Mouse (Mus musculus): Measurements from ENCODE around the gene Wdtc1.

Wdtc1 gene

DNA sequence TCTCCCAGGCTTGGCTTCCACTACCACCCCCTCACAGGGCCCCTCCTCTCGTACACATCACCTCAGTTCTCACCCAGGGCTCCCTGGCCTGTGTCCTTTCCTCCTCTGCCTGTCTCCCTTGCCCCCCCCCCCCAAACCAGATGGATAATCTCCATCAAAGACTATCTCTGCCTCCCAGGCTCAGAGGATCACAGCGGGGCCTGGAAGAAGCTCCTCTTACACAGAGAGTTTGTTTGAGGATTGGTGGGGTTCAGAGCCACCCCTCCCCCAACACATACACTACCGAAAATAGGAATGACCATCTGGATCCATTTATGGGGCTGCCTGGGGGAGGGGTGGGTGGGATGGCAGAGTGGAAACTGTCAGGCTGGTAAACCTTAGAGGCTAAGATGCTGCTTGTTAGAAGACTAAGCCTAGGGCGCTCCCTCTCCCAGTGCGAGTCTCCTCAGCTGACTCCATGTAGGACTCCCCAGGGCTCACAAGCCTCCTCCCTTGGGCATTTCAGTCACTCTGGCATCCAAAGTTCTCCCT lies 71.3 kb downstream of the Wdtc1 start:
- peak in 1 of 2 experiments; percentile 51 for DNase-seq (ENCODE audit: low spot score in 2 of 2)

DNA sequence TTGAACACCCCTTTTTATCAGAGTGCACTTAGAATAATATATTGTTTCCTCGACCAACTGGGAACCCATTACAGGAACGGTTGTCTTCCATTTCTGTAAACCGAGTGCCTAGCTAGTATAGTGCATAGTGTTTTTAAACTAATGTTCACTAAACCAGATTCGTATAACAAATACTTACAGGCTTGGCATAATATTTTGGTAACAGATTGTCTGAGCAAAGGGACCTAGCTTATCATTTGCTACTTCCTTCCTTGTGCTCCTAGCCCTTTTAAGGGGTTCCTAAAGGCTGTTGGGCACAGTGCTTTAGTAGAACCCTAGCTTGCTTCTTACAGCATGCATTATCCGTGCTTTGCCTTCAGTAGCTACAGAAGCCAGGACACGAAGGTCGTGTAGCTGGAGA lies 71.8 kb downstream of the Wdtc1 start:
- no peak for DNase-seq (ENCODE audit: low spot score in 2 of 2)

DNA sequence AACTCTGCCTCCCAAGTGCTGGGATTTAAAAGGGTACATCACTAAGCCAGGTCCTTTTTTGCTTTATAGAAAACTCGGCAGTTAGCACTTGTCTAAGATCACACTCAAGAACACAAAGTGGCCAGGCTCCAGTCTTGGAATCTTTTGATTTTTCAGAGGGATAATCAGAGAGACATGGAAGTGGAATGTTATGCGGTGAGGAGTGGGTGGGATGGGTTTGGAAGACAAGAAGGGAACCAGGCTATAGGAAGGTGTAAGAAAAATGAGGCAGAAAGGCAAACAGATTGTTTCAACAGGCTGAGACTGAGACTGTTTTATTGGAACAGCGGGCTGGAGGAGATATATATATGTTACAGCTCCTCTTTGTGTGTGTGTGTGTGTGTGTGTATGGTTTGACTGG lies 74.8 kb downstream of the Wdtc1 start:
- DNase-seq (ENCODE audit: low spot score in 2 of 2), result no peak

DNA sequence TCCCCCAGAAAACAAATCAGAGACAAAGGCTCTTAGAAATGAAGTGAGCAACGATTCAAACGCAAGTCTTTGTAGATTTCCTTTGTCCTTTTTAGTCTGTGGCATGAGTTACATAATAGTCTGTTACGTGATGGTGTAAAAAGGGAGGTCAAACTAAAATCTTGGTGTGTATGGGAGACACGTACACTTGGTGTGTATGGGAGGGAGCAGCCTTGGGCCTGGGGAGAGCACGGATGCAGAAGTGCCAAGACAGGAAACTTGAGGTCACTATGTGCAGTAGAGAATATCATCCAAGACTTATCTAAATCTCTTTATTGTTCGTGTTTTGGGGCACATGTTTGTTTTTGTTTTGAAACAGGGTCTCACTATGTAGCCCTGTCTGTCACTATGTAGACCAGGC lies 75.2 kb downstream of the Wdtc1 start:
- DNase-seq (ENCODE audit: low spot score in 2 of 2), result no peak

DNA sequence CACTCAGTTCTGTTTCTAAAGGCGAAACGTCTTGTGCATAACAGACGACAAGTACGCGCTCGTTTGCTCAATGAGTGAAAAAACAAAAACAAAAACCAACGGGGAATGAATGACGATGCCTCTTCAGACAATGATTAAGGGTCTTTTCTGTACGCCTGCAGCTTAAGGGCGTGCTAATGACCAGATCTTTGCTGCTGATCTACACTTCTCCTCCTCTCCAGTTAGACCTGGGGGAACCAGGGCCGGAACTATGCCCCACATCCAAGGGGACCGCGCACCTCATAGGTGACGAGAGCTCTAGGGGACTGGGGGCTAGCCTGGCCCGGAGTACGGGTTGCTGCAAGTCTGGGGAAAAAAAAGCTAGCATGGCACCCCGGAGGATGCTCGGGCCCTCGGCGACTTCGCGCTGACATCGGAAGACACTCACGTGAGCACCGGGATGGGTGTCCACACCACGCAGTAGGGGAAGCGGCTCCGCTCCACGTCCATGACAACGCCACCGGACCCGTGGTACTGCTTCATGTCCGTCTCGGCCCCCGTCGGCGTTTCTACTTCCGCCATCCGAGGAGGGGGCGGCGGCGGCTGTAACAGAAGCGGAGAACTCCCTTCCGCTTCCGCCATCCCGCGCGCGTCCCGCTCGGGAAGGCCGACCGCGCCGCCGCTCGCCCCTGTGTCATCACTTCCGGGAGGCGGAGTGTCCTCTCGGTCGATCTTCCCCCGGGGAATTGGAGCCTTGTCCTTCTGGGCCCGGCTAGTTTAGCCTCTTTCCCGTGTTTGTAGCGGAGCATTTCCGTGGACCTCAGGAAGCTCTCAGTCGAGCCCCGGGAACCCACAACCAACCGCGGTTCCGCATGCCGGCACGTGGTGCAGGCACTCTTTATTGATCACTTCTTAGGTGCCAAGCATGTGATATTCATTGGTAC lies 75.9 kb downstream of the Wdtc1 start, which contains the start of gene Tmem222:
Tmem222 (minus strand) TSS at position 689 of the 923 bp plus-strand sequence.
- peak; percentile 91 to 94 for DNase-seq (ENCODE audit: low spot score in 2 of 2)

DNA sequence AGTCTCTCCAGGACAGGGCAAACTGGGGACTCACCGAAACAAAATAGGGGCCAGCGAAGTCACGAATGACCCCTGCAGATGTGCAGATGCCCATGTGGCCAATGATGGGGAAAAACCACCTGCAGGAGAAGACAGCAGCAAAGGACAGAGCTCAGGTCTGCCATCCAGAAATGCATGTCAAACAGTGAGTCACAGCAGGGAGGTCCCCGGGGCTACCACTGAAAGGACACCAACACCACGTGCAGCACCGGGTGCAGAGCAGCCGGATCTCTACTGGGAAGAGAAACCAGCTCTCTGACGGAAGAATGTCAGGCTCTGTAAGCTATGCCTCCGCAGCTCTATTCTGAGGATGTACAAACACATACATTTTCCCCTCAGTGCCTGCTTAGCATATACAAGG lies 82.4 kb downstream of the Wdtc1 start:
- DNase-seq (ENCODE audit: low spot score in 2 of 2), result no peak

DNA sequence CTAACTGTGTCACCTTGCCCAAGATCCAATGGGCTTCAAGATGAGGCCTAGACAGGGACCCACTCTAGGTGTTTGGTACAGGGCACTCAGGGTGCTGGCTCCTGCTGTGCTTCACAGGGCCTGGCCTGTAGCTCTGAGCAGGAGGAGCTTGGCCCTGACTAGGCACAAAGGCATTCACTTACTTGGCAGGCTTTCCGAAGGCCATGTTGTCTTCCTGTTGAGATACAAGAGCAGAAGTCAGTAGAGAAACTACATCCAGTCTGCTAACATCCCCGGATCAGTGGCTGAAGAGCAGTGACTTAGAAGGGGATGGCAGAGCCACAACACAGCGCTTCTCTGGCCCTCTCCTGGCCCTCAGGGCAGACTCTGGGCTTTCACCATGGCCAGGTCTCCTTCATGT lies 83.7 kb downstream of the Wdtc1 start:
- no peak for DNase-seq (ENCODE audit: low spot score in 2 of 2)

DNA sequence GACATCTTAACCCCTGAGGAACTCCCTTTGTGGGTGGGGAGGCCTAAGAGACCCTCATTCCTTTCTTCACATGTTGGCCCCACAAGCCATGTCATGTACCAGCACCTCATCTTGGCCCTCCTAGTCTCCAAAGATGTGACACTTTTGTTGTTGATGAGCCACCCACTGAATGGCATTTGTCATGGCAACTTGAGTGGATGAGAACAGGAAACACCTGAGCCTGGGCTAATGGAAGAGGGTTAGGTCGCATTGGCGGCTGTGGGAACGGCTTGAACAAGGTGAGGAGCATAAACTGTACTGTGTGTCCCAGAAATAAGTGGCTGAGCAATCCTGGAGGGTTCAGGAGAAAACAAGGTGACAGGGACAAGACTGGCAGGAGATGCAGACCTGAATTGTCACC lies 84.3 kb downstream of the Wdtc1 start:
- no peak for DNase-seq (ENCODE audit: low spot score in 2 of 2)

DNA sequence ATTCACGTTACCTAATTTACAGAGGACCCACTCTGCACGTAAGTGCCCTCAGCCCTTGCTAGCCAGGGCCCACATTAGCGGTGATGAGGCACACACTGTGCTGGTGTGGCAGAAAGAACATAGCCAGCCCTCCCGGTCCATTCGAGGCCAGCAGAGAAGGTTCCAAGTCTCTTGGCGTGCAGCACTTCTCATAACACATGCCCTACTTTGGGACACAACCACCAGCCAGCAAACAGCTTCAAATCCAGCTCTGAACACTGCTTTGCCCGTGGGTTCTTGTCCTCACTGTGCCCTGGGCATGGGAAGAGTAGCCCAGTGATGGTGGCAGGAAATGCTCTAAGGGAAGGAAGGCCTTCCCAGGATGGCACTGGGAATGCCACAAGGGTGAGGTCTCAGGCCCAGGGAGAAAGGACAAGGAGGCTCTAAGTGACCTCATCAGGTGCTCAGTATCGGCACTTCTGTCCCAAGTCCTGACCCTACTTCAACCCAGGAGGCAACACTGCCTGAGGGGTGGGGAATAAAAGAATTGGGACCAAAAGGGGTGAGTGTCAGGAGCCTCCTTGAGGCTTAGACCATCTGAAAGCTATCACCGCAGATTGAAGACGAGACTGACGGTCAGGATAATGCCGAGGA lies 86.9 kb downstream of the Wdtc1 start:
- no peak for DNase-seq (ENCODE audit: low spot score in 2 of 2)

DNA sequence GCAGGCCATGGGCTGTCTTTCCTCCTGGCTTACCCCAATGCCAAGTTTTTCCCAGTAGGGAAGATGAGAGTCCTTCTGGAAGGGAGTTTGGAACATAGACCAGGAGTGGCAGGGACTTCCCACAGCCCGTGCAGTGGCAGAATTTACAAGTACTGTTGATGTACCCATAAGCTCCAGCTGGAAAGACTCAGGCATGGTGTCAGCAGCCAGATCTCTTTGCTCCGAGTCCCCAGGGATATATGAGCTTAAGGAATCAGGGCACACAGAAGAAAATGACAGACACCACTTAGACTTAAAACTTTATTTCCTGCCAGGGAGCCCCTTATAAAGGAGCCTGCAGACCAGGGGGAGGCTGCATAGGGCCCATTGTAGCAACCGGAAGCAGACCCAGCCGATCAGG lies 87.5 kb downstream of the Wdtc1 start:
- no peak for DNase-seq (ENCODE audit: low spot score in 2 of 2)

DNA sequence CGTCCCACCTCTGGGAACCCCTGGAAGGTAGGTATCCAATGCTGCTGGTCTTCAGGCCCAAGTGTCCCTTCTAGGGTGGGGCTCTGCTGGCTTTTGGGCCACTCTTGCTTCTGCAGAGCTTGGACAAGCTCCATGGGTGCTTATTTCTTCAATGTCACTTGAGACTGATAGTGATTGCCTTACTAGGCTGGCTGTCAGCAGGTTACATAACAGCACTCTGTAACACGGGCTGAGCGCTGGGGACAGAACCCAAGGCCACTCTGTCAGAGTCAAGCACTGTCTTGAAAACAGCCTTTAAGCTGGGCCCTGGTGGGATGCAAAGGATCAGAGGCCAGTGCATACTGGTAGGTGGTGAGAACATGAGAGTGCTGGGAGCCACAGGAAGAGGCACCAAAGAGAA lies 88.0 kb downstream of the Wdtc1 start:
- DNase-seq (ENCODE audit: low spot score in 2 of 2), result no peak

DNA sequence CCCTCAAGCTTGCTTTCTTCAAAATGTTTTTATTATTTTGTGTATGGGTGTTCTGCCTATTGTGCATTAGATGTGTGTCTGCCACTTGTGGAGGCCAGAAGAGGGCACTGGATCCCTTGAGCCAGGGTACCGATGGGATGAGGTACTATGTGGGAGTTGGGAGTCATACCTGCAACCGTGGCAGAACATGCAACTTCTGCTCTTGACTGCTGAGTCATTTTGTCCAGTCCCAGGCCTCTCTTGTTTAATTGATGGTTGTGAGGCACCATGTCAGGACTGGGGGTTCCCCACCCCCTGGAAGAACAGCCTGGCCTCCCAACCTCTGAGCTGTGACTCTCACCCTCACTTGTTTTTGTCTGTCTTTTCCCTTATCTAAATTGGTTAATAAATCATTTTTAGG lies 88.7 kb downstream of the Wdtc1 start:
- DNase-seq (ENCODE audit: low spot score in 2 of 2), result no peak

DNA sequence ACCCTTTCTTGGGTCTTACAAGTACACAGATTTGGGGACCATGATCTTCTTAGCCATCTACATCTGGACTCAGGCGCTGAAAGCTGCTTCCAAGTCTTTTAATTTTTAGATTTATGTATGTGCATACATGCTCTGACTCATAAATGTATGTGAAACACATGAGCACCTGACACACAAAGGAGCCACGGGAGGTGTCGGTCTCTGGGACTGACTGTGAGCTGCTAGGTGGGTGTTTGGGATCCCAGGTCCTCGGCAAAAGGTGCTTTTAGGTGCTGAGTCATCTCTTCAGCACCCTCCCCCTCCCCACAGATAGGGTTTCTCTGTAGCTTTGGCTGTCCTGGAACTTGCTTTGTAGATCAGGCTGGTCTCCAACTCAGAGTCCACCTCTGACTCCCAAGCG lies 89.5 kb downstream of the Wdtc1 start:
- no peak for DNase-seq (ENCODE audit: low spot score in 2 of 2)

DNA sequence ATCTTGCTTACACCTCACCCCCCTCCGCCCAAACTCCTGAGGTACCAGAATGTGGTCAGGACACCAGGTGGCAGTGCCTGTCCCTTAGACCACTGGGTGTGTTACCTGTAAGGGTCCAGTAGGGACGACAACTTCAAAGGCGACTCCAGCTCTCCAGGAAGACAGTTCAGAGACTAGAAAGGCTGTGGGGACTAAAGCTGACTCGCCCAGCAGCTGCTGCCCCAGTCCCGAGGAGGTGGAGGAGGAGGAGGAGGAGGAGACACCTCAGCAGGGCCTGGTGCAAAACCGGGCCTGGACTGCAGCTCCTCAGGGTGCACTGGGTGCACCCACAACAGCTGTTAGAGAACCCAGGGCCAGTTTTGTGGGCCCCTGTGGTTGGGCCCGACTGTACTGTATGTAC lies 90.4 kb downstream of the Wdtc1 start, which contains the start of gene Sytl1:
Sytl1 (minus strand) TSS at position 232 of the 400 bp plus-strand sequence.
- no peak for DNase-seq (ENCODE audit: low spot score in 2 of 2)

DNA sequence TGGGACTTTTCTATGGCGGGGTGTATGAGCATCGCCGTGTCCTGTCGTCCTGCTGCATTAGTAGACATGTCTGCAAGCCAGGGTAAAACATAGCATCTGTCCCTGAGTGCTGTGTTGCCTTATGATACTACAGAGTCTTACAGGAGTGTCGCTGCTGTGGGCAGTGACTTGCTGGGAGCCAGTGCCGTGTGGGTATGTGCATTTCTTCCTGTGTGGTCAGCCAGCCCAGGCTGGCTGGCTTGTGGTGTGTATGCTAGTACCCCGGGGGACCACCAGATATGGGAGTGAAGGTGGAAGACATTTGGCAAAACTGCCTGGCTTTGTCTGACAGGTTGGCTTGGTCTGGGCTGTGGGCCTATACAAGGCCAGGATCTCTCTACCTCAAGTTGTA lies 90.9 kb downstream of the Wdtc1 start:
- no peak for DNase-seq (ENCODE audit: low spot score in 2 of 2)

DNA sequence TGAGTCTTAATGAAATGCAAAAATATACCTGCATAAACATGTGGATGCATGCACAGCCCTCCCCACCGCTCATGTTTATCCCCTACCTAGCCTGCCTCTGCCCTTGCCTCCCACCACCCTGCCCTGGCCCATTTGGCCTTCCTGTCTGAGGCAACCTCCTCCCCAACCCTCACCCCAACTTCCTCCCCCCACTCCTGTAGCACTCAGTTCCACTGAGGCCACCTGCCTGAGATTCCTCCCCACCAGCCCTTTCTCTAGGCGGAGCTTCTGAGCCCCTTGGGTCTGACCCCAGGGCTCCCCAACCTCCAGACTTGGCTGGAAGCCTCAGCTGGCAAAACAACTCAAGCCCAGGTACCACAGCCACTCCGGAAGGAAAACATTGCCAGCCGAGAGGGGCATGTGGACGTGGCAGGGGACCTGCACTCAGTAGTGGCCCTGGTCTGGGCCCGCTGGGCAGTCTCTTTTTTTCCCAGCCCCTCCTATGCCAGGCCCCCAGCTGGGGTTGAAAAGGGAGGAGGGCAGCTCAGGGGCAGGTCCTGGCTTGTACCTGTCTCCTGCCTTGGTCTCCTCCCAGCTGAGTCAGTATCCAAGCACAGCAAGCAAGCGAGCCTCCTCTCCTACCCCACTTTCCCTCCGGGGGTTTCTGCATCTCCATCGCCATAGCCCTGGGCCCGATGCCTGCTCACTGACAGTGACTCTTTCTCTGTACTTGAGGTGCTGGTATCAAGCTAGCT lies 91.5 kb downstream of the Wdtc1 start:
- no peak for DNase-seq (ENCODE audit: low spot score in 2 of 2)

DNA sequence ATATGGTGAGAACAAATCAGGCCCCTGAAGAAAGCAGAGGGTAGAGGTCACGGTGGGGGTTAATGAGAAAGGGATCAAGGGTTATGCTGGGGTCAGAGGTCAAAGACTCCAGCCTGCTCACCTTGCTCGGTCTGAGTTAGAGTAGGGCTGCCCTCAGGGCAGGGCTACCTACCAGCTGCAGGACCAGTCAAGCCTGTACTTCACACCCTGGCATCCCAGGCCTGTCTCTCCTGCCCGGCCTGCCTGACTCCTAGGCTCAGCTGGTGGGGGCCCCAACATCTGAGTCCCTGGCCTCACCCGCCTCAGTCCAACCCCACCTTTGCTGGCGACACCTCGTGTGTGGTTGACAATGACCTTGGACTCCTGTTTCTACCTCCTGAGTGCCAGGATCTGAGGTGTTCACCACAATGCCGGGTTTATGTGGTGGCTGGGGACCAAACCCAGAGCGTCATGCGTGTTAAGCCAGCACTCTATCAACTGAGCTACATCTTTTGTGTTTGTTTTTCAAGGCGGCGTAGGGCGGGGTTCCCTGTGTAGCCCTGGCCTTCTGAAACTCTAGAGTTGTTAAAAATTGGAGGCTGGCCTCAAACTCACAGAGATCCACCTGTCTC lies 95.4 kb downstream of the Wdtc1 start:
- DNase-seq (ENCODE audit: low spot score in 2 of 2), result no peak

DNA sequence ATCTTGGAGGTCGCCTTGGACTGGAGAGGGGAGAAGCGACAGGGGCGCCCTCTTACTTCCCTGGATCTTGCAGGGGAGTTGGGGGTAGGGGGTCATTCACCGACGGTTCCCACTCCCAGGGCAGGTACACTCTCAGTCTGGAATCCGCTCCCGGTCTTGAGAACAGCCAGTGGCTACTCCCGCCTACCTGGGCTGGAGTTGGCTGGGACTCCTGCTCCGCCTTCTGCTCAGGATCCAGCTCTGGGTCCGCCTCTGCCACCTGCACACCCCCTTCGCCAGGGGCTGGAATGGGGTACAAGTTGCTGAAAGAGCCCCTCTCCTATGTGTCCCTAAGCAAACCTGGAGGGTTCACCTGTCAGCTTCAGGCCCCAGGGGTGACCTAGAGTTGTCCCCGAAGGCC lies 96.1 kb downstream of the Wdtc1 start:
- DNase-seq (ENCODE audit: low spot score in 2 of 2), result no peak

DNA sequence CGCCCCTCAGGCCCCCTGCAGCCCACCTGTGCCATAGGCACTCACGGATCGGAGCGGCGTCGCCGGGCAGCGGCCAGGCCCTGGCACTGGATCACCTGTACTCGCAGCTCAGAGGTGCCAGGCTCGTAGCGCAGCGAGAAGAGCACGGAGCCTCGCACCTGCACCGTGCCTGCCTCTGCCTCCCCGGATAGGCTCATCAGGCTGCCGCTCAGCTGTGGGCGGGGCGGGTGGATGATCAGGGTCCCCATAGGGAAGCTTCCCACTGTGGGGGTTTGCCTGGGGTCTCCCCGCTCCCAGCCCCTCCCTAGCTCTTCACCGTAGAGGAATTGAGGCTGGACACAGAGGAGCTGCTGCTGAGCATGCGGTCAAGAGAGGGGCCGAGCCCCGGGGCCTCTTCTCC lies 96.5 kb downstream of the Wdtc1 start:
- DNase-seq (ENCODE audit: low spot score in 2 of 2), result no peak

DNA sequence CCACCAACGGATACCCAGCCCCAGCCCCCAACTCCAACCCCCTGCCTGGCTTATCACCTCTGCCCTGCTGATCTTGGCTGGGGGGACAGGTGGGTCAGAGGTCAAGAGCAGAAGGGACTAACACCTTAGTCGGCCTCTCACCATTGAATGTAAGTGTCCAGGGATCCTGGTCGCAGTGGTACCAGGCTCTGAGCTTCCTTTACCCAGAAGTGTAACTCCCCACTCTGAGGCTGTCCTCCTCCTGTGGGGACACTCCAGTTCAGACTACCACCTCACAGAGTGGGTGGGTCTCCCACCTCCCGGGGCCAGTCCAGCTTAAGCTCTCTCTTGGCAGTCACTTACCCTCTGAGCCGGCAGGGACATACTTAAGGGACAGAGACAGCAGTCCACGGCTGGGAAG lies 97.9 kb downstream of the Wdtc1 start:
- DNase-seq (ENCODE audit: low spot score in 2 of 2), result no peak

DNA sequence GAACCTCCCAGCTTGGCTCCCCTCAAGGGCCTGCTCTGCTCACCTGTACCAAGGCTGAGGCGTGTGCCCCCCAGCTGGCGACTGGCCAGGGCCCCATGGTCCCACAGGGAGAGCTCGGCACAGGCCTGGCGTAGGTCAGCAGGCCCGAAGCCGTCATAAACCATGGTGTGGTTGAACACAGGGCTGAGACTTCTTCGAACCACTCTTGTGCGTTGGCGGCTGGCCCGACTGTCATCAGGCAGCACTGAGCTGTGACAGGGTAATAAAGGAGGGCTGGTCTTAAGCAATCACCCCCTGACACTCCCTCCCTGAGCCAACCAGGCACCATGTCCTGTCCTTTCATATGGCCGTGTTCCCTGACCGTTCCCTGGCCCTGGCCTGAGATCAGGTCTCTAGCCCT lies 99.9 kb downstream of the Wdtc1 start:
- DNase-seq (ENCODE audit: low spot score in 2 of 2), result no peak

DNA sequence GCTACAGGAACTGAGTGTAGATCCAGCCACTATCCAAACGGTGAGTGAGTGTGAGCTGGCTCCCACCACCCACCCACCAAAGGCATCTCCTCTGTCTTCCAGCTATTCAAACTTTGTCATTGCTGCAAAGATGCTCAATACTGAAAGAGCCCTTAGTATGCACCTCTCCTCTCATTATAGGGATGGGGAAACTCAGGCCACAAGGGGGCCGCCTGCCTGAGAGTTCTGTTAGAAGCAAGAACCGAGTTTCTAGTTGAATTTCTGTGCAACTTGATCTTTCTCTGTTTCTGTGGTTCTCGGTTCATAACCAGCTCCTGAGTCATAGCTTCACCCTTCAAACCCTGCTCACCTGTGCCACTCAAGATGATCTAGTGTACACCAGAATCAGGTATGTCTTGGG lies 101.2 kb downstream of the Wdtc1 start:
- DNase-seq (ENCODE audit: low spot score in 2 of 2), result no peak

Data from cerebellum, postnatal 4 days (tissue).